Mouse (Mus musculus): ENCODE data around the gene Cenph.
"Not testable (repeated sequence)": the region's sequence is repeated elsewhere in the genome, so short reads cannot be mapped to it uniquely, and the experiment has no call there.

DNA sequence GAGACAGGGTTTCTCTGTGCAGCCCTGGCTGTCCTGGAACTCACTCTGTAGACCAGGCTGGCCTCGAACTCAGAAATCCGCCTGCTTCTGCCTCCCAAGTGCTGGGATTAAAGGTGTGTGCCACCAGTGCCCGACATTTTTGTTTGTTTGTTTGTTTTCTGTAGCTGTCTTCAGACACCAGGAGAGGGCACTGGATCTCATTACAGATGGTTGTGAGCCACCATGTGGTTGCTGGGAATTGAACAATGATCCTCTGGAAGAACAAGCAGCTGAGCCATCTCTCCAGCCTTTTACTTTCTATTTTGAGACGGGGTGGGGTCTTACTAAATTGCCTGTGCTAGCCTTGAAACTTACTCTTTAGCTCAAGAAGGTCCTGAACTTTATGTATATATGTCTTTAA is 47.2 kb downstream of the Cenph start:
- not testable (repeated sequence) for TF ChIP-seq CTCF (IDR thresholded peaks at IDR 0.05; ENCODE audit: extremely low read depth, insufficient read length, insufficient replicate concordance, low read depth, low read length); POLR2A (IDR thresholded peaks at IDR 0.05; ENCODE audit: low read depth, low read length)
